Mouse (Mus musculus): ENCODE data around the gene Sema3b.

DNA sequence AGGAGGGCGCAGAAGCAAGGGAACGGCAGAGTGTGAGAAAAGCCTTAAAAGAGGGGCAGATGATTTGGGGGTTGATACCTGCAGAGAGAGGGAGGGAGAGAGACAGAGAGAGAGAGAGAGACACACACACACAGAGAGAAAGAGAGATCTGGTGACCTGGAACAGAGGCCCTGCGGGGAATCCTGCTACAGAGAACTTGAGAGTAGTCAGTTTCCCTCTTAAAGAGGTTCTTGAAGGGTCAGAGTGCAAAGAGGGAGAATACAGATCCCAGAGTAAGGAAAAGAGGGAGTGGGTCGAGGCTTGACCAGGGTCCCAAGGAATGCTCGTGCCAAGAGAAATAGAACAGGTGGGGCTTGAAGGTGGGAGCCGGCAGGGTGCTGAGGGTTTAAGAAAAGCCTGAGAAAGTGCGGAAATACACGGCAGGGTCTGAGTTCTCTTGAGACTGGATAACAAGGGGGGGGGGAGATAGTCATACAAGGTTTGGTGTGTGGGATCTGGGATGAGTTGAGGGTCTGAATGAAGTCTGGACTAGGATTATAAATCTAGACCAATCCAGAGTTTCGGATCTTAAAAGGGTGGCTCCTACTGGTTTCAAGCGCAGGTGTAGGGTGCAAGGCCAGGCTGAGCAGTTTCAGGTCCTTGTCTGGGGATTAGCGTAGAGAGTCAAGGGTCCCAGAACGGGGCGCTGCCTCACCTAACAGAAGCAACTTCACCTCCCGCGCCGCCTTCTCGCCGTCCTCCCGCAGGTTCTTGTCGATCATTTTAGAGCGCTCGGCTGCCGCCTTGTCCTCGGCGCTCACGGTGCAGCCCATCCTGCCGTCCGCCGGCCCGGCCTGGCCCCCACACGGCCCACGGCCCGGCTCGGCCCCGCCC is 25.6 kb upstream of the Sema3b start:
- TF ChIP-seq CTCF (IDR thresholded peaks at IDR 0.05; ENCODE audit: extremely low read depth, insufficient read depth, insufficient read length, insufficient replicate concordance) (no peak), POLR2A (IDR thresholded peaks at IDR 0.05; ENCODE audit: low read depth, low read length) (no peak)
